Mouse (Mus musculus) telencephalon, adult 2 months (tissue): ENCODE measurements at regions not wholly inside any gene's neighbourhood (a gene's known extent, or its start where the extent isn't known, plus 50 kb on each side); places are given as distances from the start of the nearest gene placed in this dataset.
A peak's percentile ranks its signal among the peaks of the same experiment; 100 is the strongest.

Source experiments
- DNase-seq: peaks from one replicate; pipeline ENCODE4 v3.0.0-alpha.2; 2011; ENCODE audit warnings: low read depth, low spot score

DNA sequence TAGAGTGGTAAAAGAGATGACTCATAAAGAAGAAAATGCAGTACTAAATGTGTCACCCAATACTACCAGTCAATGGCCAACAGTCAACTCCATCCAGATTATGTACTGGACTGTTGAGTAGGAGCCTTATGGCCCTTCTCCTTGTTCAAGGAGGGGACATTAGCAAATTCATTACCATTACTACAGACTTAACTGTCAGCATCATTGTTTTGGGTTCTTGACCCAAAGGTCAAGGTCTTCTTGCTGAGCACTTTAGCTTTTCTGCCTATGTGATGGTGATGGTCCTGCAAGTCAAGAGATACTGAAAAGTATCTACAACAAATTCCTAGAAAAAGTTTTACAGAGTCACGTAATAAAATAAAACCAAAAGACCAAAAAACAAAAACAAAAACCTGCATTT, 1251.4 kb downstream of the Gm37988 start:
- no peak for DNase-seq

DNA sequence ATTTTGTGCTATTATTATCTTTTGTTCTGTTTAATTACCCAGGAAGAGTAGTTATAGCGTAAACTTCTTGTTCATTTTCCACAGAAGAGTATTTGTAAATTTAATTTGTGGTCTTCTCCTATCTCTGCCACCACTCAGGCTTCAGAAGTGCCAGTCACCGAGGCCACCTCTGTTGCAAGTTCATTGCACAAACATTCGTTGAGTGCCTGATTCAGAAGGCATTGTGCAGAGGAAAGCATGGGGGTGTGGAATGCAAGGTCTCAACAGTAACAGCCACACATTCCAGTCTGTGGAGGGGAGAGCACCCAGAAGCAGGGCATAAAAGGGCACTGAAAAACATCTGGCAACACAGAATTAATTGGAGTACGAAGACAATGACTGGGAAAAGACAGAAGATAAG, 1268.9 kb downstream of the Gm37988 start:
- DNase-seq, result no peak

DNA sequence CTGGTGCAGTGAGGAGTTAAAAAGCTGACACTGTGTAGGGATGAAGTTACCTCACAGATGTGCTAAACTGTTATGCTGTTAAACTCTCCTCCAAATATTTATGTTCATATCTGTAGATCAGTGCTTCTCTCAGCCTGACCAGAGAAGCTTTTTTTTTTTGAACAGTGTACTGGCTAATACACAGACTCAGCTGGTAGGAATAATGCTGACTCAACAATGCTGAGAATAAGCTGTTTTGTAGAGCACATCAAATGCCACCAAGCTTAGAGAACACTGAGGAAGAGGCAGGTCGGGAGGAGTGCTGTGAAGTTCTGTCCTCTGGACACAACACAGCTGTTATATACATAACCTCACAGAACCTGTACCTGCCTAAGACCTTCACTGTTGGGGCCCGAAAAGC, 1274.2 kb downstream of the Gm37988 start:
- no peak for DNase-seq

DNA sequence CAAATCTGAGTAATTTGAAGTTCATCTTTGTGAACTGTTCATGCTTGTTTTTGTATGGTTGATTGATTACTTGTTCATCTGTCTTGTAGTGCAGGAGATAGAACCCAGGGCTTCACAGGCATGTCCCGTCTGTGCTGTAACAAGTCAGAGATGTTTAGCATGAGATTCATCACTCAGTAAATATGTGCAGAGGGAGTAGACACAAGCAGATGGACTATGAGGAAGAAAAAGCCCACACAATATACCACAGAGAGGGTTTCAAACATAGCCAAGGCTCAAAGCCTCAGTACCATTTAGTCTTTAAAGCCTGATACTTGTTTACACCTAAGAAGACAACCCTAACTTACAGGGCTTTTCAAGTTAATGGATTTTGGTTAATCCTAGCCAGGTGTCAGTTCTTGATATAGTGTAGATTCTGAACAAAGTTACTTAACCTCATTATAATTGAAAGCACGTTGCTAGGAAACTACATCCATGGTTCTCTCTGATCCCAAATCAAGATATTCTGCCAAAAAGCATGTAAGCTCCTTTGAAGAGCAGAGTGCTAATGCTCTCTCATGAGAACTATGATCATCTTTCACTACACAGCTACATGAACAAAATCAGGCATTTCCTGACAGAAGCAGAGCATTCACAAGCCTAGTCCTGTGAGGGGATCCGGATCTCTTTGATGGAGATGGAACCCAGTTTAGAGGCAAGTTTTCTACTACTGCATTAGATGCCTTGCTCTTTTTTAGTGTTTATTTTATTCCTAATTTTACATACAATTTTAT, 1286.7 kb downstream of the Gm37988 start:
- DNase-seq, result peak; percentile 10

DNA sequence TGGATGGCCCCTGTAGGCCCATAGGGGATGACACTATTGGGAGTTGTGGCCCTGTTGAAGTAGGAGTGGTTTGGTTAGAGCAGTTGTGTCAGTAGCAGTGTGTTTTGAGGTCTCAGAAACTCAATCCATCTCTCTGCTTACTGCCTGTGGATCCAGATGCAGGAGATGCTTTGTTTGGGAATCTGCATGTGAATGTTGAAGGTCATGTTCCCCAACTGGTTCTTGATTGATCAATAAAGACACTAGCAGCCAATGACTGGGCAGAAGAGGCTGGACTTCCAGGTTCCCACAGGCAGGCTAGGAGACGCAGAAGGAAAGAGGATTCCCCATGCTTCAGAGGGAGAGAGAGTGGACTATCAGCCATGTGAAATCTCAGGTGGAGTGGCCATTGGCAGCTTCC, 1309.9 kb downstream of the Gm37988 start:
- no peak for DNase-seq

DNA sequence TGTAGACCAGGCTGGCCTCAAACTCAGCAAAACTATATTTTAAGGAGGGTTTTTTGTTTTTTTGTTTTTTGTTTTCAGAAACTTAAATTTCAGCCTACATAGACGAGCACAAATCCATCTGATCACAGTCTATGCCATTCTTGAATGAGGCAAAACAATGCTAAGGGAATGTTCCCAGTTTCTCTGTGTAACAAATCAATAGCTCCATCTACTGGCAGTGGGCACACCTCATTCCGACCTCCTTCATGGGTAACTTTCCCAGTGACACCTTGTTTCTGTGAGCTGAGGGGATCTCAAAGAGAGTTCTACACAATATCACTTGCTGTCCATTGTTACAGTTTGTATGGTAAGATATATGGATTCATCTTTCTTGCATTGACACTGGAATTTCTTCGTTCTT, 1327.4 kb downstream of the Gm37988 start:
- DNase-seq, result peak; percentile 15

DNA sequence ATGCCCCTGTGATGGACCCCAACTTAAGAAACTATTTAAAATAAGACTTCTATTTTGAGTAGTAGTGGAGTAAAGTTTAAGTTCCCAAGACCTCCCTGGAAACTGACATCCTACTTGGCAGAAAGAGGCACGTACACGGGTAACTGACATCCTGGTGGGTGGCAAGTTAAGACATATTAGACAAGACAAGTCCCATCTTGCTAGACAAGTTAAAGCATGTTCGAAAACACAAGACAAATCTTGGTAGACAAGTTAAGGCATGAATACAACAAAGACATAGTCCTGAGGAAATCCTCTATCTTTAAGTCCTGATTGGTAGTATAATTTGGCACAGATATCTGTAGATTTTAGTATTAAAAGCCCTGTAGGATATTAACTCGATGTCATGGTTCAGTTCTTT, 1332.6 kb downstream of the Gm37988 start:
- DNase-seq, result no peak

DNA sequence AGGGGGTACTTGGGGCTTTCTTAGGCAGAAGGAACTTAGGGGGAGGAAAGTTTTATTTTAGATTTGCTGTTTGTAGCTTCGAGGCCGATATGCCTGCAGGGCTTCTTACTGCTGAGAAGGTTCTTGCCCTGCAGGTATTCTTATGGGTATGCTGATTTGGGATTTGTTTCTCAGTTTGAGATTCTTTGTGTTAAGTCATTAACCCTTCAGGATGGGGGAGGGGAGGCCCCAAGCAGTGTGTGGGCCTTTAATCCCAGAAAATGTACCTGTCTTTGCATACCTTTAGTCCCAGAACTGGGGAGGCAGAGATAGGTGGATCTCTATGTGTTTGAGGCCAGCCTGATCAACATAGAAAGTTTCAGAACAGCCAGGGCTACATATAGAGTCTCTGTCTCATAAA, 1335.1 kb downstream of the Gm37988 start:
- DNase-seq, result no peak

DNA sequence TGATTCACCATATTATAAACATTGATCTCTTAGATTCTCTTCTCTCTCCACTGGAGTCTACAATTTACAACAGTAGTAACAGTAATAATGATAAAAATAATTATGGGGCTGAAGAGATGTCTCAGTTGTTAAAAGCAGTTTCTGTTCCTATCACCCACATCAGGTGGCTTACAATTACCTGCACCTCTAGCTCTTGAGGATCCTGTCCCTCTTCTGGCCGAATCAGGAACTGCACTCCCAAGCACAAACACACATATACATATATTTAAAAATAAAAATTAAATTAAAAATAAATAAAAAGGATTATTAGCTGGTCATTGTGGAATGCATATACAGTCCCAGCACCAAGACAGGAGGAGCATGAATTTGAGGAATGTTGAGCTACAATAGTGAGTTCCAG, 1336.2 kb downstream of the Gm37988 start:
- no peak for DNase-seq

DNA sequence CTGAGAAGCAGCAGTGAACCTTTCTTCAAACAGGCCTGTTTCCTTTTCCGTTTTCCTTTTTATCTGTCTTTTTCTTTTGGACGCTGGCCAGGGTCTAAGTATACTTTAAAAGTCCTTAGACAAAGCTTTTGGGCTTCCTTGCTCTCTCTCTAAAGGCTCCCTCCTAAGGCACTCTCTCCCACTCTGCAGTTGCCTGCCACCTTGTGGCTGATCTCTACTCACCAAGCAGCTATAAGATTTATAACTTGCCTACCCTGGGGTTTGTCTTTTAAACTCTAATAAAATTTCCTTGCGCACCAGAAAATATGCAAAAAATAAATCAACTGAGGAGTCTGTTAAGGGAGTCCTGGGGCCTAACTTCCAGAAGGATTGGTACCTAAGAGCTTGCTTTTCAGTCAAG, 1344.7 kb downstream of the Gm37988 start:
- DNase-seq, result peak; percentile 2
